Mouse (Mus musculus) lung, adult 2 months (tissue): ENCODE measurements around the gene Cotl1. TPM values are rescaled to one million over a fixed set of nuclear protein-coding genes. Genes with fewer than 3 reads are reported as not detected.

ENCODE experiments used
- DNase-seq: peaks from one replicate; pipeline ENCODE4 v3.0.0; 2022
- H3K4me1 ChIP-seq: fragments of 200-500 bp; 2 replicates; pipeline ENCODE4 v1.6.1; 2011; ENCODE audit warnings: low read length; ENCODE audit not compliant: control insufficient read depth, insufficient read depth
- H3K4me3 ChIP-seq: fragments of 200-500 bp; replicated peaks from 2 replicates; pipeline ENCODE3; 2011; ENCODE audit warnings: low read depth, mild to moderate bottlenecking, control low read depth, low read length; ENCODE audit errors: extremely low read depth
- CTCF ChIP-seq: fragments of 200-500 bp; IDR thresholded peaks from 2 replicates; pipeline ENCODE4 v1.5.1; 2011; ENCODE audit warnings: mild to moderate bottlenecking, low read length, control low read depth; ENCODE audit not compliant: insufficient read depth
- POLR2A ChIP-seq: fragments of 200-500 bp; IDR thresholded peaks from 2 replicates; pipeline ENCODE4 v1.6.1; 2011; ENCODE audit warnings: low read depth, mild to moderate bottlenecking, control low read depth, low read length, borderline replicate concordance; ENCODE audit errors: extremely low read depth
- WGBS: fragments of 180-500 bp; shearing (Covaris S2); methylation state at CpG from one replicate; pipeline ENCODE4 v1.1.7; 2018; 5-methylcytosine and 5-hydroxymethylcytosine counted together
- polyA plus RNA-seq: library from polyadenylated mRNA; depleted of rRNA; stranded (reverse); fragments of >200 nt; gene quantifications from 2 replicates; pipeline ENCODE4 v1.2.3, GENCODE M21; 2012

Cotl1 gene
- polyA plus RNA-seq, 1 experiment: 180 TPM

GRCm38 (mm10) chr8:119840905-119841411 lies 614 bp upstream of the Cotl1 start:
- TF ChIP-seq POLR2A: no peak
- no peak for TF ChIP-seq CTCF
- Histone ChIP-seq H3K4me1 (peaks cover 6% of the 10 kb centered on the region), H3K4me3 (peak overlapping the region; percentile 87)
- WGBS: 41% methylated on average over 8 of the region's 8 CpGs
- no peak for DNase-seq

GRCm38 (mm10) chr8:119839419-119840021 lies 824 bp downstream of the Cotl1 start:
- WGBS: 24% methylated on average over 14 of the region's 14 CpGs
- Histone ChIP-seq H3K4me1 (peaks cover 6% of the 10 kb centered on the region), H3K4me3 (peak overlapping the region; percentile 96)
- TF ChIP-seq POLR2A (no peak), CTCF (no peak)
- no peak for DNase-seq

DNA sequence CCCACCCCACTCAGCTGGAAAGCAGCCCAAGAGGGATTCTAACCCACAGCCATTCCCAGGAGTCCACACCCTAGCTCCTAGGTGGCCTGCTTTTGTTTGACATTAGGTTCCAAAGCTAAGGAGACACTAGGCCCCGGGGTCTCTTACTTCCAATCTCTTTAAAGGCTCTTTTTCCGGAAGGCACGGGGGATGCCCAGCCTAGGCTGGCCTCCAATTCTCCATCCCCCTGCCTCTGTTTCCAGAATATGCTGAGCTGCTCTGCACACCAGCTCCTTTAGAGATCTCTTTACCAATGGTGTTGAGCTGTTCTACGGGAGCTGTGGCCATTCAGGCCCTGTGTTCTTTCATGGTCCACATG lies 1.4 kb downstream of the Cotl1 start:
- 80% methylated on average over 4 of the region's 4 CpGs for WGBS
- DNase-seq: no peak
- TF ChIP-seq CTCF: no peak
- no peak for TF ChIP-seq POLR2A
- Histone ChIP-seq H3K4me3 (no peak overlapping the region), H3K4me1 (peaks cover 6% of the 10 kb centered on the region)

DNA sequence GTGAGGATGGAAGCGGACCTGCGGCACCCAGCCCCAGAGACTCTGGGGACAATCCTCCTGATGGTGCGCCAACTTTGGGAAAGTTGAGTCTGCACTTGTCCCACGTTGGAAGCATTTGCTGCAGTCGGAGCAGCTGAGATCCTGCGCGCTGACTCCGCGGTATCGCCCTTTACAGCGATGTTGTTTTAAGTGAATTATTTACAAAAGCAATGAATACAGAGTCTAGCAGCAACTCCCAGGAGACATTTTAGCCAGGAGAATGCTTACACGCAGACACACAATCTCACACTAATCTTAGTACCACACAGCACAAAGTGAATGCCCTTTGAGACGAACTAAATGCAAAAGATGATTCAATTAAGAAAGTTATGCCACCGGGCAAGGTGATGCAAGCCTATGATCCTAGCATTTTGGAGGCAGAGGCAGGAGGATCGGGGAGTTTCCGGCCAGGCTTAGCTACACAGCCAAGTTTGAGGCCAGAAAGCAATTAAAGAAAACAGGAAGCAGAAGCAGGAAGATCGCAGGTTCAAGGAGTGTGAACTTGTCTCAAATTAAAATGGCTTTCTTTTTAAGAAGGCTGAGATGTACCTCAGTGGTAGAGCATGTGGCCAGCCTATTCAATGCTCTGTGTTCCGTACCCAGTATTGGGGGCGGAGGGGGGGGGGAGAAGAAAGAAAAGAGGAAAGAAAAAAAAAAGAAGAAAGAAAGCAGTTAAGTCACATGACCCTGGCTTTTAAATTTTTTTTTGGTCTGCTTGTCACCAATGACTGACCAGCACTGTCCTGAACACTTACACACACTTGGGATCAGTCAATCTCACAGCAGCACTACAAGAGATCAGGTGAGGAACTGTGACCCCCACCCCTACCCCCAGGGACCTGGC lies 2.0 kb downstream of the Cotl1 start:
- TF ChIP-seq CTCF: no peak
- Histone ChIP-seq H3K4me1 (peaks cover 6% of the 10 kb centered on the region), H3K4me3 (no peak overlapping the region)
- DNase-seq: no peak
- 45% methylated on average over 19 of the region's 19 CpGs for WGBS

DNA sequence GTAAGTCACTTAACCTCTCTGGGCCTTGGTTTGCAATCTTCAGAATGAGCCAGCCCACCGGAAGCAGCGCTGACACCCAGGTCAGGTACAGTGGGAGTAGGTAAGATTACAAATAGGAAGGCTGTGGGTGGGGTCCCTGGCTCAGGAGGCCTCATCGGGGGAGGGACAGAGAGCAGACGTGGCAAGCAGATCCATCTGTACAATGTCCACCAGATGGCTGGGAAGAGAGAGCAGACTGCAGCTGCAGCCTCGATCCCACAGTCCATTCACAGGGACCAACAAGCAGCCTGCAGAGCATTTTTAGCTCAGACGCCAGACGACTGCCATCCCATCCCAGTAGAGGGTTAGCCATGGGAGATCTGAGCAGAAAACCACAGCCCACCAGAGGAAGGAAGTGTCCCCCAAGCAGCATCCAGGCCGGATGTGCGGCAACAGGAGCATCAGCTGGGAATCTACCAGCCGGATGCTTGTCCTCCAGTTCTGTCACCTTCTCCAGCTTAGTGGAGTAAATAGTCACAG lies 2.7 kb downstream of the Cotl1 start:
- TF ChIP-seq POLR2A (no peak), CTCF (no peak)
- peak overlapping the region; percentile 26 for H3K4me3 ChIP-seq
- 29% methylated on average over 10 of the region's 10 CpGs for WGBS
- peaks cover 6% of the 10 kb centered on the region for H3K4me1 ChIP-seq
- no peak for DNase-seq

GRCm38 (mm10) chr8:119836831-119837230 lies 3.5 kb downstream of the Cotl1 start:
- 81% methylated on average over 4 of the region's 4 CpGs for WGBS
- no peak for DNase-seq
- Histone ChIP-seq H3K4me1 (peaks cover 6% of the 10 kb centered on the region), H3K4me3 (no peak overlapping the region)
- no peak for TF ChIP-seq POLR2A
- no peak for TF ChIP-seq CTCF

DNA sequence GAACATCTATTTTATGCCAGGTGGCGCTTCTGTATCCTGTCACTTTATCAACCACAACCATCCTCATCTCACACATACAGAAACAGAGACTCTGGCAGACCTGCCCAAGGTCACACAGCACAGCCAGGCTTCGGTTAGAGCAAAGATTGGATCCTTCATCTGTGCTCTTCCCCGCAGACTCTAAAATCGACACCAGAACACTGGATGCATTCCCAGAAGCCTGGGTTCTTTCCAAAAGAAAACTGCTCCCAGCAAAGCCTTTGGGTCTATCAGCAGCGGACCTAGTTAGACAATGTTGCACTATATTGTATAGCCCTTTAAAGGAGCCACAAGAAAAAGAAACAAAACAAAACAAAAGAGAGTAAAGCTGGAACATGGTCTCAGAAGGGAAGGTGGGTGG lies 5.1 kb downstream of the Cotl1 start:
- Histone ChIP-seq H3K4me3 (no peak overlapping the region), H3K4me1 (peaks cover 6% of the 10 kb centered on the region)
- TF ChIP-seq CTCF: no peak
- no peak for TF ChIP-seq POLR2A
- WGBS: 77% methylated on average over 5 of the region's 5 CpGs
- DNase-seq: no peak

DNA sequence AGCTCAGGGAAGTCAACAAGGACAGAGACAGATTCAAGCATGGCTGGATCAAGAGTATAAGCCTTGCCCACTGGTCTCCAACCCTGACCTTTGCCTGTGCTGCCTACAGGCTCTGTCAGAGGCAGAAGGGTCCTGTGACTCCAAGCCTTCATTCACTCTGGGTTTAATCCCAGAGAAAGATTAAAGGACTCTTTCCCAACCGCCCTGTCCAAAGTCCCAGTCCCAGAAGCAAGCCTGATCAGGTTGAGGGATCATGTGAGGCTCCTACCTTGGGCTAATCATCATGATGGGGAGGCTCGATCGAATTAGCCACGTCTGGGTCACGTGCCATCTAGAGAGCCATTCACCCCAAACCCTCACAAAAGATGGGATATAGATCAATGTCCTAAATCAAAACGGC lies 5.7 kb downstream of the Cotl1 start:
- H3K4me1 ChIP-seq: peaks cover 6% of the 10 kb centered on the region

GRCm38 (mm10) chr8:119832931-119833330 lies 7.4 kb downstream of the Cotl1 start:
- peaks cover 7% of the 10 kb centered on the region for H3K4me1 ChIP-seq
- WGBS: 51% methylated on average over 5 of the region's 5 CpGs
- H3K4me3 ChIP-seq: no peak overlapping the region
- DNase-seq: no peak
- TF ChIP-seq CTCF: no peak

More for the DNA sequence above, 5.7 kb downstream of the Cotl1 start:
- TF ChIP-seq POLR2A (no peak), CTCF (no peak)
- H3K4me3 ChIP-seq: no peak overlapping the region
- DNase-seq: no peak
- 87% methylated on average over 6 of the region's 6 CpGs for WGBS
